ENCODE assay signal across 8 mouse cellular contexts in the genomic region with DNA sequence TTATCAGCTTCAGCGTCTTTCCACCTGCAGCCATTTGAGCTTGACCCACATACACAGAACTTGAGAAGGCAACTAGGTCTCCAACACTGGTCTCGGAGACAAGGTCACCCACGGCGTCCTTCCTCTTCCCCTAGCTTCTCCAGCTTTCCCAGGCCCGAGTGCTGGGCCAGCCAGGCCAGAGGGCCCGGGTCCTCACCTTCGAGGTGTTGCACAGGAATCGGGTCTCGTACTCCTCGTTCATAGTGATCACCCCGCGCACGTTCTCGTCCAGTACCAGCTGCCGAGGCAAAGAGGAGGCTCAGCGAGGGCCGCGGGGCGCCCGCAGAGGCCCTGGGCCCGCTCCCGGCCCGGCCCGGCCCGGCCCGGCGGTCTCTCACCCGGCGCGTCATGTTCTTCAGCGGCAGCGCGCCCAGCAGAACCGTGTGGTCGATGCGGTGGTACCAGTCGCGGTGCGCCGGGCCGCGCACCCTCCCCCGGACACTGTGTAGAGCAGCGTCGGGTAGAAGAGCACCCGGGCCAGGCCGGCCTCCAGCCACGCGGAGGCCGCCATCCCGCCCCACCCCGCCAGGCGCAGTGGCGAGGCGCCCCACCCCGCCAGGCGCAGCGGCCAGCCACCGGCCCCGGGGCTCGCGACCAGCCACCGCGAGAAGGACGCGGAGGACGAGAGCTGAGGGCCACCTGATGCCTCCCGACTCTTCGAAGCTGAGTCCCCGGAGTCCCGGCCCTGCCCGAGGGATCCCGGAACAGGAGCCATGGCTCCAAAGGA. TPM values are rescaled to one million over a fixed set of nuclear protein-coding genes. Genes with fewer than 3 reads are reported as not detected.
DNase-seq lines count a peak whose midpoint lies in the region; ATAC-seq and TF ChIP-seq lines count a peak whose summit lies in the region.

No protein-coding gene starts in this region.

- under 1% methylated on average over 64 of the region's 73 CpGs for WGBS in heart, embryonic 11.5 days (ENCODE audit: insufficient replicate concordance)
- under 1% methylated on average over 73 of the region's 73 CpGs for WGBS in kidney, embryonic 15.5 days
- WGBS in liver, embryonic 16.5 days (ENCODE audit: insufficient replicate concordance) = under 1% methylated on average over 72 of the region's 73 CpGs
- WGBS in neural tube, embryonic 11.5 days = under 1% methylated on average over 58 of the region's 73 CpGs
- under 1% methylated on average over 59 of the region's 73 CpGs for WGBS in stomach, postnatal 0 days

- no peak for TF ChIP-seq CTCF in embryonic fibroblast, embryonic 13.5 days (IDR thresholded peaks at IDR 0.05; ENCODE audit: borderline replicate concordance, insufficient read depth, low read length)
- no peak for TF ChIP-seq CTCF in stomach, postnatal 0 days (IDR thresholded peaks at IDR 0.05; ENCODE audit: low read depth)

- no peaks in the 10 kb centered on the region for H3K27me3 ChIP-seq in heart, embryonic 11.5 days (ENCODE audit: control insufficient read depth, insufficient read depth, low read length)
- no peaks in the 10 kb centered on the region for H3K27me3 ChIP-seq in kidney, embryonic 15.5 days
- no peaks in the 10 kb centered on the region for H3K27me3 ChIP-seq in liver, embryonic 16.5 days (ENCODE audit: control insufficient read depth, insufficient read depth, low read depth, low read length)
- no peaks in the 10 kb centered on the region for H3K27me3 ChIP-seq in neural tube, embryonic 11.5 days (ENCODE audit: control insufficient read depth, insufficient read depth, low read length)
- H3K27me3 ChIP-seq in stomach, postnatal 0 days (ENCODE audit: control insufficient read depth, insufficient read depth, low read length) = no peaks in the 10 kb centered on the region

- DNase-seq in CD4-positive helper T cell, adult 2 months (ENCODE audit: low read depth, low spot score) = peak; percentile 75
- peak; percentile 78 for DNase-seq in brain, adult 2 months (ENCODE audit: low read depth, low spot score)
- DNase-seq in neural tube, embryonic 11.5 days (ENCODE audit: low spot score) = peak; percentile 78
- DNase-seq in stomach, postnatal 0 days (ENCODE audit: low spot score) = peak; percentile 87

- peak overlapping the region; percentile 83 for H3K4me3 ChIP-seq in embryonic fibroblast, embryonic 13.5 days (ENCODE audit: insufficient read depth, low read length)
- peak overlapping the region; percentile 77 for H3K4me3 ChIP-seq in heart, embryonic 11.5 days (ENCODE audit: low read depth, low read length)
- peak overlapping the region; percentile 72 for H3K4me3 ChIP-seq in kidney, embryonic 15.5 days (replicated peaks)
- peak overlapping the region; percentile 78 for H3K4me3 ChIP-seq in liver, embryonic 16.5 days (ENCODE audit: low read depth, low read length)
- H3K4me3 ChIP-seq in neural tube, embryonic 11.5 days (ENCODE audit: low read depth, low read length) = peak overlapping the region; percentile 74
- peak overlapping the region; percentile 72 for H3K4me3 ChIP-seq in stomach, postnatal 0 days (ENCODE audit: low read depth, low read length)

- peak; percentile 61; the same call in 1 of the 2 replicates for TF ChIP-seq POLR2A in embryonic fibroblast, embryonic 13.5 days (IDR thresholded peaks at IDR 0.05; ENCODE audit: low read depth, low read length)

- no peak for TF ChIP-seq EP300 in stomach, postnatal 0 days (optimal IDR thresholded peaks at IDR 0.05)

- H3K9me3 ChIP-seq in heart, embryonic 11.5 days (replicated peaks; ENCODE audit: control insufficient read depth, low read length) = no peaks in the 10 kb centered on the region
- no peaks in the 10 kb centered on the region for H3K9me3 ChIP-seq in kidney, embryonic 15.5 days (replicated peaks)
- no peaks in the 10 kb centered on the region for H3K9me3 ChIP-seq in liver, embryonic 16.5 days (replicated peaks; ENCODE audit: control insufficient read depth, low read length)
- H3K9me3 ChIP-seq in neural tube, embryonic 11.5 days (ENCODE audit: control insufficient read depth, low read length) = no peaks in the 10 kb centered on the region
- H3K9me3 ChIP-seq in stomach, postnatal 0 days (ENCODE audit: control insufficient read depth, low read length) = no peaks in the 10 kb centered on the region

- peaks cover 4% of the 10 kb centered on the region; the same call in 1 of the 2 replicates for H3K36me3 ChIP-seq in heart, embryonic 11.5 days (ENCODE audit: control insufficient read depth, insufficient read depth, low read length)
- H3K36me3 ChIP-seq in kidney, embryonic 15.5 days = peaks cover 25% of the 10 kb centered on the region
- 0 out of 2 replicates have a peak, but pooled peaks cover 2% of the 10 kb centered on the region for H3K36me3 ChIP-seq in liver, embryonic 16.5 days (ENCODE audit: control insufficient read depth, insufficient read depth)
- H3K36me3 ChIP-seq in neural tube, embryonic 11.5 days (ENCODE audit: control insufficient read depth, insufficient read depth, low read length) = 0 out of 2 replicates have a peak, but pooled peaks cover 2% of the 10 kb centered on the region
- H3K36me3 ChIP-seq in stomach, postnatal 0 days (ENCODE audit: control insufficient read depth, insufficient read depth, low read length) = peaks cover 3% of the 10 kb centered on the region

- peak overlapping the region; percentile 73 for H3K4me2 ChIP-seq in heart, embryonic 11.5 days
- peak overlapping the region; percentile 86 for H3K4me2 ChIP-seq in kidney, embryonic 15.5 days
- H3K4me2 ChIP-seq in liver, embryonic 16.5 days (ENCODE audit: low read depth, low read length) = peak overlapping the region; percentile 99
- peak overlapping the region; percentile 90 for H3K4me2 ChIP-seq in neural tube, embryonic 11.5 days (ENCODE audit: low read depth)
- peak overlapping the region; percentile 86 for H3K4me2 ChIP-seq in stomach, postnatal 0 days (replicated peaks; ENCODE audit: low read depth)

- peak; percentile 83 for ATAC-seq in heart, embryonic 11.5 days (replicated peaks; ENCODE audit: insufficient number of reproducible peaks, low FRiP score, low TSS enrichment)
- peak; percentile 89 for ATAC-seq in kidney, embryonic 15.5 days (replicated peaks; ENCODE audit: low FRiP score)
- peak; percentile 91 for ATAC-seq in liver, embryonic 16.5 days (ENCODE audit: low read depth)
- peak; percentile 82 for ATAC-seq in neural tube, embryonic 11.5 days (ENCODE audit: insufficient read depth, low FRiP score, low TSS enrichment)
- peak; percentile 91 for ATAC-seq in stomach, postnatal 0 days (ENCODE audit: low FRiP score, low TSS enrichment)

- peaks cover 12% of the 10 kb centered on the region for H3K4me1 ChIP-seq in embryonic fibroblast, embryonic 13.5 days (ENCODE audit: control insufficient read depth, insufficient read depth, low read length)
- peaks cover 6% of the 10 kb centered on the region; the same call in 1 of the 2 replicates for H3K4me1 ChIP-seq in heart, embryonic 11.5 days (ENCODE audit: control insufficient read depth, insufficient read depth, low read length)
- peaks cover 28% of the 10 kb centered on the region for H3K4me1 ChIP-seq in kidney, embryonic 15.5 days
- H3K4me1 ChIP-seq in liver, embryonic 16.5 days (ENCODE audit: control insufficient read depth, low read depth, low read length) = peaks cover 29% of the 10 kb centered on the region
- peaks cover 6% of the 10 kb centered on the region; the same call in 1 of the 2 replicates for H3K4me1 ChIP-seq in neural tube, embryonic 11.5 days (ENCODE audit: control insufficient read depth, insufficient read depth, low read length)
- H3K4me1 ChIP-seq in stomach, postnatal 0 days (replicated peaks; ENCODE audit: control insufficient read depth, insufficient read depth) = peaks cover 6% of the 10 kb centered on the region; the same call in 1 of the 2 replicates

- H3K27ac ChIP-seq in embryonic fibroblast, embryonic 13.5 days (ENCODE audit: insufficient read depth, low read length) = peak overlapping the region; percentile 67
- H3K27ac ChIP-seq in heart, embryonic 11.5 days (ENCODE audit: low read depth, low read length) = peak overlapping the region; percentile 96
- H3K27ac ChIP-seq in kidney, embryonic 15.5 days = peak overlapping the region; percentile 94
- H3K27ac ChIP-seq in liver, embryonic 16.5 days (ENCODE audit: low read length) = peak overlapping the region; percentile 94
- peak overlapping the region; percentile 72 for H3K27ac ChIP-seq in neural tube, embryonic 11.5 days (ENCODE audit: low read depth, low read length)
- peak overlapping the region; percentile 98 for H3K27ac ChIP-seq in stomach, postnatal 0 days (replicated peaks)

- H3K9ac ChIP-seq in heart, embryonic 11.5 days (ENCODE audit: low read depth, low read length) = peak overlapping the region; percentile 99
- H3K9ac ChIP-seq in kidney, embryonic 15.5 days = peak overlapping the region; percentile 81
- peak overlapping the region; percentile 96 for H3K9ac ChIP-seq in liver, embryonic 16.5 days (ENCODE audit: low read depth, low read length)
- peak overlapping the region; percentile 97 for H3K9ac ChIP-seq in neural tube, embryonic 11.5 days (ENCODE audit: low read length)
- peak overlapping the region; percentile 98 for H3K9ac ChIP-seq in stomach, postnatal 0 days (ENCODE audit: low read length)

RNA-seq across cellular contexts. Expression of a gene that starts 12.8 kb away (rescaled TPM):
- polyA plus RNA-seq in embryonic fibroblast, embryonic 13.5 days (2011; ENCODE audit: insufficient read length, low read depth, missing spikeins) = 99.4 and 118 TPM in 2 replicates
- polyA plus RNA-seq in heart, embryonic 11.5 days (2014; fragmentation: Nextera tagmentation; extraction: Ambion mirVana) = 331 and 358 TPM in 2 replicates
- polyA plus RNA-seq in kidney, embryonic 15.5 days (2015; fragmentation: Nextera tagmentation; extraction: Ambion mirVana) = 232 and 236 TPM in 2 replicates
- 143 and 146 TPM in 2 replicates for polyA plus RNA-seq in liver, embryonic 16.5 days (2015; fragmentation: Nextera tagmentation; extraction: Ambion mirVana)
- polyA plus RNA-seq in neural tube, embryonic 11.5 days (2014; fragmentation: Nextera tagmentation; extraction: Ambion mirVana) = 187 and 191 TPM in 2 replicates
- 224 and 230 TPM in 2 replicates for polyA plus RNA-seq in stomach, postnatal 0 days (2015; fragmentation: Nextera tagmentation; extraction: Ambion mirVana)

RNA-seq across cellular contexts. Expression of a gene that starts 12.9 kb away (rescaled TPM):
- polyA plus RNA-seq in embryonic fibroblast, embryonic 13.5 days (2011; ENCODE audit: insufficient read length, low read depth, missing spikeins) = 18.2 and 21.9 TPM in 2 replicates
- 26.2 and 31.5 TPM in 2 replicates for polyA plus RNA-seq in heart, embryonic 11.5 days (2014; fragmentation: Nextera tagmentation; extraction: Ambion mirVana)
- 39.2 and 42.4 TPM in 2 replicates for polyA plus RNA-seq in kidney, embryonic 15.5 days (2015; fragmentation: Nextera tagmentation; extraction: Ambion mirVana)
- polyA plus RNA-seq in liver, embryonic 16.5 days (2015; fragmentation: Nextera tagmentation; extraction: Ambion mirVana) = 15.7 TPM in 2 replicates
- polyA plus RNA-seq in neural tube, embryonic 11.5 days (2014; fragmentation: Nextera tagmentation; extraction: Ambion mirVana) = 48.2 and 49.5 TPM in 2 replicates
- 16.4 and 18.4 TPM in 2 replicates for polyA plus RNA-seq in stomach, postnatal 0 days (2015; fragmentation: Nextera tagmentation; extraction: Ambion mirVana)

RNA-seq across cellular contexts. Expression of a gene that starts 22.8 kb away (rescaled TPM):
- polyA plus RNA-seq in embryonic fibroblast, embryonic 13.5 days (2011; ENCODE audit: insufficient read length, low read depth, missing spikeins) = 80.6 and 90.6 TPM in 2 replicates
- polyA plus RNA-seq in heart, embryonic 11.5 days (2014; fragmentation: Nextera tagmentation; extraction: Ambion mirVana) = 78.7 and 95.7 TPM in 2 replicates
- polyA plus RNA-seq in kidney, embryonic 15.5 days (2015; fragmentation: Nextera tagmentation; extraction: Ambion mirVana) = 104 and 107 TPM in 2 replicates
- polyA plus RNA-seq in liver, embryonic 16.5 days (2015; fragmentation: Nextera tagmentation; extraction: Ambion mirVana) = 46.8 and 47.9 TPM in 2 replicates
- 98.7 and 109 TPM in 2 replicates for polyA plus RNA-seq in neural tube, embryonic 11.5 days (2014; fragmentation: Nextera tagmentation; extraction: Ambion mirVana)
- polyA plus RNA-seq in stomach, postnatal 0 days (2015; fragmentation: Nextera tagmentation; extraction: Ambion mirVana) = 31.0 and 33.7 TPM in 2 replicates

RNA-seq across cellular contexts. Expression of a gene that starts 31.8 kb away (rescaled TPM):
- polyA plus RNA-seq in embryonic fibroblast, embryonic 13.5 days (2011; ENCODE audit: insufficient read length, low read depth, missing spikeins) = 0.77 and 0.81 TPM in 2 replicates
- polyA plus RNA-seq in heart, embryonic 11.5 days (2014; fragmentation: Nextera tagmentation; extraction: Ambion mirVana) = 15.7 and 16.2 TPM in 2 replicates
- 9.0 and 9.2 TPM in 2 replicates for polyA plus RNA-seq in kidney, embryonic 15.5 days (2015; fragmentation: Nextera tagmentation; extraction: Ambion mirVana)
- 1.5 and 1.6 TPM in 2 replicates for polyA plus RNA-seq in liver, embryonic 16.5 days (2015; fragmentation: Nextera tagmentation; extraction: Ambion mirVana)
- 20.6 and 22.5 TPM in 2 replicates for polyA plus RNA-seq in neural tube, embryonic 11.5 days (2014; fragmentation: Nextera tagmentation; extraction: Ambion mirVana)
- polyA plus RNA-seq in stomach, postnatal 0 days (2015; fragmentation: Nextera tagmentation; extraction: Ambion mirVana) = 19.4 and 20.7 TPM in 2 replicates

Comparison
In these comparisons a context has a peak if more than half of its experiments do, and no peak if none do; other contexts are left out.
1. Peak in every context shown above with its lines: DNase-seq, ATAC-seq, H3K4me3 ChIP-seq and H3K27ac ChIP-seq.